Mouse (Mus musculus) kidney, embryonic 16.5 days (tissue): ENCODE measurements at regions not wholly inside any gene's neighbourhood (a gene's known extent, or its start where the extent isn't known, plus 50 kb on each side); places are given as distances from the start of the nearest gene placed in this dataset.
A peak's percentile ranks its signal among the peaks of the same experiment; 100 is the strongest.

Experiments used
- ATAC-seq: fragments of 200-750 bp; cut with Nextera tagmentation; 2 replicates; pipeline ENCODE4 v1.8.0; 2017; ENCODE audit warnings: moderate TSS enrichment; ENCODE audit not compliant: low FRiP score, low TSS enrichment
- H3K27ac ChIP-seq: fragments of 300-500 bp; sonication (generic); 2 replicates; pipeline ENCODE4 v1.5.1; 2014; ENCODE audit warnings: low read length
- H3K27me3 ChIP-seq: fragments of 300-500 bp; sonication (generic); 2 replicates; pipeline ENCODE4 v1.6.1; 2014; ENCODE audit warnings: low read length, control low read depth, mixed read lengths; ENCODE audit not compliant: insufficient read depth
- H3K36me3 ChIP-seq: fragments of 300-500 bp; sonication (generic); 2 replicates; pipeline ENCODE4 v1.6.1; 2014; ENCODE audit warnings: low read length, control low read depth, mixed read lengths; ENCODE audit not compliant: insufficient read depth
- H3K4me1 ChIP-seq: fragments of 300-500 bp; sonication (generic); 2 replicates; pipeline ENCODE4 v1.6.1; 2014; ENCODE audit warnings: low read length, control low read depth, mixed read lengths; ENCODE audit not compliant: insufficient read depth
- H3K4me2 ChIP-seq: fragments of 300-500 bp; sonication (generic); replicated peaks from 2 replicates; pipeline ENCODE4 v1.6.1; 2014; ENCODE audit warnings: low read depth, low read length
- H3K4me3 ChIP-seq: fragments of 300-500 bp; sonication (generic); 2 replicates; pipeline ENCODE4 v1.5.1; 2014; ENCODE audit warnings: mild to moderate bottlenecking, low read length
- H3K9ac ChIP-seq: fragments of 300-500 bp; sonication (generic); replicated peaks from 2 replicates; pipeline ENCODE4 v1.6.1; 2014; ENCODE audit warnings: low read length
- H3K9me3 ChIP-seq: fragments of 300-500 bp; sonication (generic); 2 replicates; pipeline ENCODE4 v1.6.1; 2016; ENCODE audit warnings: low read length, control low read depth
- WGBS: fragments of 180-500 bp; shearing (Covaris S2); extraction: QIAGEN DNeasy Blood & Tissue Kit; methylation state at CpG from one replicate; pipeline ENCODE4 v1.1.7; 2014; 5-methylcytosine and 5-hydroxymethylcytosine counted together

- no peak overlapping the region for H3K4me3 ChIP-seq
- H3K9me3 ChIP-seq, result no peaks in the 10 kb centered on the region
- WGBS, result 87% methylated on average over 2 of the region's 2 CpGs
- H3K4me1 ChIP-seq, result no peaks in the 10 kb centered on the region
- H3K36me3 ChIP-seq, result no peaks in the 10 kb centered on the region
- no peak for ATAC-seq
- no peaks in the 10 kb centered on the region for H3K27me3 ChIP-seq
- H3K4me2 ChIP-seq, result no peak overlapping the region
- H3K27ac ChIP-seq, result no peak overlapping the region
- H3K9ac ChIP-seq, result no peak overlapping the region
Measured at GRCm38 (mm10) chr4:84805431-84805830, 78.7 kb upstream of the Cntln start.

GRCm38 (mm10) chr4:84793156-84793919 is 90.8 kb upstream of the Cntln start:
- H3K9me3 ChIP-seq, result no peaks in the 10 kb centered on the region
- WGBS, result 71% methylated on average over 10 of the region's 10 CpGs
- no peak for ATAC-seq

GRCm38 (mm10) chr4:84786583-84786982 is 97.5 kb upstream of the Cntln start:
- H3K9me3 ChIP-seq, result no peaks in the 10 kb centered on the region
- H3K4me1 ChIP-seq, result no peaks in the 10 kb centered on the region
- ATAC-seq, result no peak
- H3K9ac ChIP-seq, result no peak overlapping the region
- no peaks in the 10 kb centered on the region for H3K27me3 ChIP-seq
- 63% methylated on average over 6 of the region's 6 CpGs for WGBS
- no peak overlapping the region for H3K4me2 ChIP-seq
- H3K36me3 ChIP-seq, result no peaks in the 10 kb centered on the region
- H3K4me3 ChIP-seq, result no peak overlapping the region
- no peak overlapping the region for H3K27ac ChIP-seq

More at GRCm38 (mm10) chr4:84793156-84793919, 90.8 kb upstream of the Cntln start:
- no peaks in the 10 kb centered on the region for H3K36me3 ChIP-seq
- H3K4me3 ChIP-seq, result no peak overlapping the region
- H3K27ac ChIP-seq, result no peak overlapping the region
- H3K4me1 ChIP-seq, result no peaks in the 10 kb centered on the region
- no peaks in the 10 kb centered on the region for H3K27me3 ChIP-seq
- H3K9ac ChIP-seq, result no peak overlapping the region
- H3K4me2 ChIP-seq, result no peak overlapping the region

- Histone ChIP-seq H3K27me3 (no peaks in the 10 kb centered on the region), H3K36me3 (no peaks in the 10 kb centered on the region), H3K9ac (no peak overlapping the region), H3K4me1 (peaks cover 4% of the 10 kb centered on the region; the same call in 1 of the 2 replicates), H3K4me2 (peak overlapping the region; percentile 39), H3K27ac (peak overlapping the region; percentile 29; the same call in 1 of the 2 replicates), H3K9me3 (no peaks in the 10 kb centered on the region), H3K4me3 (peak overlapping the region; percentile 14)
- ATAC-seq, result peak; percentile 90
- 12% methylated on average over 11 of the region's 11 CpGs for WGBS
Measured at GRCm38 (mm10) chr4:84768161-84768560, 93.1 kb upstream of the Bnc2 start.

GRCm38 (mm10) chr4:84766708-84767425 is 91.8 kb upstream of the Bnc2 start:
- Histone ChIP-seq H3K9me3 (no peaks in the 10 kb centered on the region), H3K9ac (no peak overlapping the region), H3K4me2 (no peak overlapping the region), H3K27ac (no peak overlapping the region), H3K27me3 (no peaks in the 10 kb centered on the region), H3K4me1 (peaks cover 4% of the 10 kb centered on the region; the same call in 1 of the 2 replicates), H3K4me3 (no peak overlapping the region), H3K36me3 (no peaks in the 10 kb centered on the region)
- no peak for ATAC-seq
- WGBS, result 65% methylated on average over 11 of the region's 11 CpGs

- no peaks in the 10 kb centered on the region for H3K27me3 ChIP-seq
- H3K27ac ChIP-seq, result no peak overlapping the region
- no peak overlapping the region for H3K4me2 ChIP-seq
- no peaks in the 10 kb centered on the region for H3K9me3 ChIP-seq
- H3K9ac ChIP-seq, result no peak overlapping the region
- no peaks in the 10 kb centered on the region for H3K4me1 ChIP-seq
- WGBS, result 93% methylated on average over 5 of the region's 5 CpGs
- no peak for ATAC-seq
- H3K36me3 ChIP-seq, result no peaks in the 10 kb centered on the region
- no peak overlapping the region for H3K4me3 ChIP-seq
Measured at GRCm38 (mm10) chr4:84757172-84757571, 82.1 kb upstream of the Bnc2 start.

GRCm38 (mm10) chr4:84752613-84753185 is 77.6 kb upstream of the Bnc2 start:
- WGBS, result 56% methylated on average over 8 of the region's 8 CpGs
- ATAC-seq, result no peak

GRCm38 (mm10) chr4:84741301-84741700 is 66.2 kb upstream of the Bnc2 start:
- Histone ChIP-seq H3K27me3 (no peaks in the 10 kb centered on the region), H3K27ac (no peak overlapping the region), H3K9me3 (no peaks in the 10 kb centered on the region), H3K4me3 (no peak overlapping the region), H3K4me1 (no peaks in the 10 kb centered on the region), H3K9ac (no peak overlapping the region), H3K4me2 (no peak overlapping the region), H3K36me3 (no peaks in the 10 kb centered on the region)
- 31% methylated on average over 2 of the region's 2 CpGs for WGBS
- no peak for ATAC-seq

More at GRCm38 (mm10) chr4:84752613-84753185, 77.6 kb upstream of the Bnc2 start:
- no peaks in the 10 kb centered on the region for H3K4me1 ChIP-seq
- H3K4me3 ChIP-seq, result no peak overlapping the region
- no peak overlapping the region for H3K9ac ChIP-seq
- no peaks in the 10 kb centered on the region for H3K27me3 ChIP-seq
- no peaks in the 10 kb centered on the region for H3K36me3 ChIP-seq
- no peak overlapping the region for H3K27ac ChIP-seq
- no peaks in the 10 kb centered on the region for H3K9me3 ChIP-seq
- no peak overlapping the region for H3K4me2 ChIP-seq

- WGBS, result 50% methylated on average over 3 of the region's 3 CpGs
- H3K9me3 ChIP-seq, result no peaks in the 10 kb centered on the region
- no peaks in the 10 kb centered on the region for H3K4me1 ChIP-seq
- H3K4me2 ChIP-seq, result no peak overlapping the region
- no peak for ATAC-seq
- H3K27me3 ChIP-seq, result no peaks in the 10 kb centered on the region
- H3K9ac ChIP-seq, result no peak overlapping the region
- no peak overlapping the region for H3K27ac ChIP-seq
- no peak overlapping the region for H3K4me3 ChIP-seq
- no peaks in the 10 kb centered on the region for H3K36me3 ChIP-seq
Measured at GRCm38 (mm10) chr4:84740816-84741215, 65.7 kb upstream of the Bnc2 start.
